Mouse (Mus musculus) cortical plate, adult 2 months (tissue): ENCODE data around the gene Nlrp6.

Experiments used
- CTCF ChIP-seq: fragments of 200-500 bp; IDR thresholded peaks from 2 replicates; pipeline ENCODE4 v1.5.1; 2011; ENCODE audit warnings: mild to moderate bottlenecking, control low read depth, low read length; ENCODE audit not compliant: insufficient read depth; ENCODE audit errors: extremely low read depth
- POLR2A ChIP-seq: fragments of 200-500 bp; IDR thresholded peaks from 2 replicates; pipeline ENCODE4 v1.6.1; 2011; ENCODE audit warnings: mild to moderate bottlenecking, low read length, control low read depth; ENCODE audit not compliant: insufficient read depth; ENCODE audit errors: extremely low read depth

DNA sequence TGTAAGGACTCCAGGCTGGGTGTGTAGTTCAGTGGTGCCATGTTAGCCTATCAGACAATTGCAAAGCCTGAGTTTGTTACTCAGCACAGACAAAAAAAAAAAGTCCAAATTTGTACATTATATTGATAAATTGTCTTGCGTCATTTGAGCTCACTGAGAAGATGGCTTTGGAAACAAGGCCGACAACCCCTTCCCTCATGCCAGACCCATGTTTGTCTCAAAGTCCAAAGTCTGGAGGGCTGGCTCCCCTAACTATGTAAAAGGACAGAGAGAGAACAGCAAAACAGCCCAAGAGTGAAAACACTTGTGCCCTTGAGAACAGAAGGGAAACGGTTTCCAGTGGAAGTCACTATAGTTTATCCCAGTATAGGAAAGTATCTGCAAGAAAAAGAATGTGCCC is 40.3 kb upstream of the Nlrp6 start:
- TF ChIP-seq POLR2A (no peak), CTCF (no peak)
